Mouse (Mus musculus) embryonic stem cell, embryonic (primary cell): ENCODE results near the gene Ppp1r16b.

ENCODE experiments used
- CTCF ChIA-PET, 4 experiments: fragments of 300-600 bp in 2 of 4; fragments of 350-600 bp in 2 of 4; sonication (Branson Sonifier 250); formaldehyde crosslinking; loops; one replicate each; lab custom pipeline; 2022; ENCODE audit warnings: inconsistent platforms in 2 of 4; lab: Charles Lee
- POLR2A ChIA-PET, 4 experiments: fragments of 300-600 bp in 2 of 4; fragments of 350-600 bp in 2 of 4; sonication (Branson Sonifier 250); formaldehyde crosslinking; loops; one replicate each; lab custom pipeline; 2022; ENCODE audit warnings: antibody characterized with exemption in 4 of 4, inconsistent platforms in 1 of 4; lab: Charles Lee

Gene Ppp1r16b

DNA sequence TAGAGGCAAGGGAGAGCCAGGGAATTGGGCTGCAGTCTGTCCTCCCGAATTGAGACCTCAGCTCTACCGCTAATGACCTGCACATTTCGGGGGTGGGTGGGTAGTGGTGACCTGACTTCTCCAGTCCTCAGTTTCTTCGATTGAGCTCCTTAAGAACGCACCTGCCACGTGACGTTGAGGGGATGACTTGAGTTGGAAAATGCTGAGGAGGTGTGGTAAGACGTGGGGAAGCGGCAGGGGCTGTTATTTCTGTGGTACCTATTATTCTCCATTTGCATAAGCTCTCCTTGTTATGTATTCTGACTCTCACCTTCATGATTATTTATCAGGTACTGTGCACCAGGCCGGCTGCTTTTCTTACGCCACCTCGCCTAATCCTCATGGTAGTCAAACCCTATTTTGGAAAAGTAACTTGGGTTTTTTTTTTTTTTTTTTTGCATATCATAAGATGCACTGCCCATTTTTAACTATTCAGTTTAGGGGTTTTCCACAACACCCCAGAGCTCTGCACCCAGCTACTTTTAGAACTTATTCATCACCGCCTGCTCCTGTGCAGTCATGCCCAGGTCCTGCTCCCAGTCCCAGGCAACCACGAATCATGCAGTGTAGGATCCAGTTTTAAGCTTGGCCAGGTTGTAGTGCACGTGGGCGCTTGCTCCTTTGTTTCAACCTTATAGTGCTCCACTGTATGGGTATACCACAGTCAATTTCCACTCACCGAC, 35.5 kb downstream of the Ppp1r16b start:
- ChIA-PET CTCF (interaction anchor here in 2 of 4 experiments (0.6 to 0.7 kb wide), 2 partner anchors 15 to 150 kb away, joined by 3 to 10 read pairs; no protein-coding TSS in a partner anchor), POLR2A (interaction anchor here in 1 of 4 experiments (0.6 to 1.1 kb wide), 8 partner anchors 11 to 298 kb away, joined by 3 to 8 read pairs (median 3); no protein-coding TSS in a partner anchor)

DNA sequence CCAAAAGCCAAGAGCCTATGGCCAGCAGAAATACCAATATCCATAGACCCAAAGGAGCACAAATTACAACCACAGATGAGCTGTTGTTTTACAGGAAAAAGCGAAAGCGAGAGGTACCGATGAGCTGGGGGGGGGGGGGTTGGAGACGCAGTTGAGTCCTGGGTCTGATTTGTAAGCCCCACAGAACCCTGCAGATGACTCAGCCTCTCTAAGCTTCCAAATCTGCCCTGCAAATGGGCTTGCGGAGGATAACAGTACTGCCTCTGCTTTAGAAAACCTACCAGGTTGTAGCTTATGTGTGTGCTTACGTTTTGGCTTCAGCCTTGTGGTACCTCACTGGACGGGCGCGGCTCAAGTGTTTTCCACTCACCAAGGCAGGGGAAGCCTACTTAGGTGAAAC, 36.3 kb downstream of the Ppp1r16b start:
- CTCF ChIA-PET, result interaction anchor here in 2 of 4 experiments (0.6 kb wide), 2 partner anchors 16 to 75 kb away, joined by 3 read pairs; no protein-coding TSS in a partner anchor
- POLR2A ChIA-PET, result interaction anchor here in 1 of 4 experiments (0.6 to 0.7 kb wide), 4 partner anchors 65 to 233 kb away, joined by 3 read pairs; no protein-coding TSS in a partner anchor

DNA sequence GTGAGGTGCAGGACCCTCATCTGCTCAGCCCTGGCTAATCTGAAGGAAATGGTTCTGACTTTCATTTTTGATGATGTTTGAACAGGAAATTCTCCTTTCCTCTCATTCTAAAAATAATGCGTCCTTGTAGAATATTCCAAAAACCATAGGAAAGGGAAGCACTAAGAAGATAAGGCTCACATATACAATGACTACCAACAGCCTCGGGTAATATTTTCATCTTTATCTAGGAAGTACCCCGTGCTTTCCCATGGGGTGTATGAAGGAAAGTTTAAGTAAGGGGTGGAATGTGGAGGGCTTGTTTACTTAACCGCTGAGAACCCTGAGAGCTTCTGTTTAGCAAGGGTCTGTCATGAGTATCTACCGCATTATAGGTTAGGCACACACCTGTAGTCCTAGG, 37.0 kb downstream of the Ppp1r16b start:
- ChIA-PET POLR2A (no interaction called here), CTCF (interaction anchor here in 1 of 4 experiments (0.6 kb wide), 1 partner anchor 75 kb away, joined by 3 read pairs; no protein-coding TSS in a partner anchor)

DNA sequence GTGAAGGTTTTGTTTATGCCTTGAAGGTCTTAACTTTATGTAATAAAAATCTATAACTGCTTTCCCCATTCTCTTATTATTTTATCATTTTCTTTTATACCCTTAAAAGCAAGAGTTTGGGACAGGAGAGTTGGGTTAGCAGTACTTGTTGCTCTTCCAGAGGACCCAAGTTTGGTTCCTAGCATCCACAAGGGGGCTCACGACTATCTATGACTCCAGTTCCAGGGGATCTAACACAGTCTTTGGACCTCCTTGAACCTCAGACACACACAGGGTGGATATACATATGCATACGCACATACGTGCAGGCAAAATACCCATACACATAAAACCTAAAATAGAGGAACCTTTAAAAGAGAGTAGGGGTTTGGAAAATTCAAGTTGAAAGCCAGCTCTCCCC, 39.5 kb downstream of the Ppp1r16b start:
- POLR2A ChIA-PET, result no interaction called here

DNA sequence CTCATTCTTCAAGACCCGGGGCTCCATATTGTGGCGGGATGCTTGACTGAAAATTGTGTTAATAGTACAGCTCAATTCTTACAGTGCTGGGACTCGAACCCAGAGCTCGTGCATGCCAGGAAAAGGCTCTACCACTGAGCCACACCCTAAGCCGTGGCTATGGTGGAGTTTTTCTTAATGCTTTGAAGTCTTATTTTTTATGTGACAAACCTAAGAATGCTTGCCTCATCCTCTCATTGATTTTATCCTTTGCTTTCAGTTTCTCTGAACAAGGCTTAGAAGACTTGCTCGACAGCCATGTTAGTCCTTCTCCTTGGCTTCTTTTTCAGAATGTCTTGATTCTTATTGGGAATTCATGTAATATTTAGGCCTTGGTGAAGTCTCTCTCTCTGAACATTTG, 40.3 kb downstream of the Ppp1r16b start:
- CTCF ChIA-PET, result interaction anchor here in 2 of 4 experiments (1.0 to 1.5 kb wide), 3 partner anchors 31 to 158 kb away, joined by 4 to 5 read pairs (median 4); no protein-coding TSS in a partner anchor

More for the DNA sequence above, 39.5 kb downstream of the Ppp1r16b start:
- CTCF ChIA-PET, result interaction anchor here in 3 of 4 experiments (0.5 to 1.5 kb wide), 4 partner anchors 30 to 159 kb away, joined by 3 to 5 read pairs (median 4); no protein-coding TSS in a partner anchor

DNA sequence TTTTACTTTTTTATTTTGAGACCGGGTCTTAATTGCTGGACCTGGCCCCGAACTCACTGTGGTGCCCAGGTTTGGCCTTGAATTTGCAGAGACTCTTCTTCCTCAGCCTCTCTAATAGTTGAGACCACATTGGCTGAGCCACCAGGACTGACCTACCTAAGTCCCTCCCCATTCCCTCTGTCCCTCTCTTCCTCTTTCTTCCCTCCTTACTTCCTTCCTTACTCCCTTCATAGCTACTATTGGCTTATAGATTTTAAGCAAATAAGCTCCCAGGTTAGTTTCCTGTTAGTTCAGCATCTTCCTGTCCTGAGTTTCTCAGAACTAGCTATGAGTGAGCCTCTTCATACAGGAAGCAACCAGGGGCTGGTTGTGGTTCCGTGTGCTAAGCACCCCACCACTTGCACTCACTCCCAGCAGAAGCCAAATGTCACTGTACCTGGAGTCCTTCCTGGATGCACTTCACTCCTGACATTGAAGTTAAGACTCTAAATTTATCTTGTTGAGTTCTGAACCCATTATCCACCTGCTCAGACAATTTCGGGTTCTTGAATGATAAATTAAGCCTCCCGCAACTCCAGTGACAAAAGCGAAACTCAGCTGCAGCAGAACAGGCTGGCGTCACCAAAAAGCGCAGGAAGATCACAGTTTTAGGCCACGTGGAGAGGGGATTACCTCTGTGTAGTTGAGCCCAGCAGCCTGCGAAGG, 41.7 kb downstream of the Ppp1r16b start:
- POLR2A ChIA-PET, result interaction anchor here in 2 of 4 experiments (0.9 to 1.4 kb wide), 2 partner anchors 12 to 176 kb away, joined by 3 read pairs; no protein-coding TSS in a partner anchor
- CTCF ChIA-PET, result interaction anchor here in 2 of 4 experiments (0.6 to 1.3 kb wide), 5 partner anchors 20 to 285 kb away, joined by 3 to 10 read pairs (median 4); no protein-coding TSS in a partner anchor

More for the DNA sequence above, 40.3 kb downstream of the Ppp1r16b start:
- POLR2A ChIA-PET, result no interaction called here

DNA sequence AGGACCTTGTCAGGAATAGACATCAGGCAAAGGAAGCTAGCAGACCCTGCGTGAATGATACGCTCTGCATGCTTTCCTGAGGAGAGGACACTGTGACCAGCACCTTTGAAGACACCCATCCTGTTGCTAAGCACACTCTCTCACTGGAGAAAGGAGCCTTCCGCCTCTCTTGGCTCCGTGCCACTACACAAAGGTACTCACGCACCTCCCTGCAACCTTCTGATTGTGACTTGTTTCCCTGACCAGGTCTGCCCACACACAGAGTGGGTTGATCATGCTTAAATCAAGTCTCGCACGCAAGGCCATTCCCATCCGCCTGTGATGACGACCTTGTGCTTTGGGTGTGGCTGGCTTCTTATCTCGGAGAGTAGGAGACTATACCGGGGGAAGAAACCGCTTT, 42.9 kb downstream of the Ppp1r16b start:
- ChIA-PET CTCF (interaction anchor here in 1 of 4 experiments (1.2 to 1.3 kb wide), 2 partner anchors 18 to 156 kb away, joined by 3 to 4 read pairs; no protein-coding TSS in a partner anchor), POLR2A (interaction anchor here in 1 of 4 experiments (1.4 kb wide), 1 partner anchor 14 kb away, joined by 3 read pairs; no protein-coding TSS in a partner anchor)

DNA sequence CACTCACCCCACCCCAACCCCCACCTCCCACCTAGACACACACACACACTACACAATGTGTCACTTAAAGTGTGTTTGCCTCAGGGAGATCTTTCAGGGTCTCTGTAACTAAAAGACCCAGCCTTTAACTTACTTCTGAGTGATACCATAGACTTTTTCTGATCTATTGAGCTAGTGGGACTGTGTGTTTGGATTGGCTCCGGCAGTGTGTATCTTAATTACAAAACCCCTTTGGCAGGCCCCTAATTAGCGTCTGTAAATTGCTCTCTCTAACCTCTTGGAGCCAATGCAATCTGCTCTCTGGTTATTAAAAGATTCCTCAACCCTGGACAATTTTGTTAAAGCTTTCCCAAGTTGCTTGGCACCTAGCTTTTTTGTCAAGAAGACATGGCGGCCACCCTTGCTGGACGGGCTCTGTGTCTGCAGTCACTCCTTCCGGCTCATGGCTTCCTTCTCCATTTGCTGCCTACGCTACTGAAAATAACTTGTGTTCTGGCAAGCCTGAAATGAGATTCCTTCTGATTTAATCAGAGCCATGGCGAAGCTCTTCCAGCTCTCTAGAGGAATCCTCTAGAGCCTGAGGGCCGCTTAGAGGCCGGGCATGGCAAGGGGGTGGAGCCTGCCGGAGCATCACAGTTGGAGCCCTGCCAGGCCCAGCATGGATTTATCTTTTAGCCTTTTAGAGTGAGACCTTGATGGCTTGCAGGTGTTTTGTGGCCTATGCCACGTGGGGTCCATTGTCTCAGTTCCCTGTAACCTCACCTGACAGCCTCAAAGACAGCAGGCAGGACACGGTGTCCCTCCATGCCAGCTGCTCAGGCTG, 46.9 kb downstream of the Ppp1r16b start:
- ChIA-PET POLR2A (interaction anchor here in 3 of 4 experiments (0.5 to 1.2 kb wide), 7 partner anchors 8 to 558 kb away, joined by 3 read pairs; no protein-coding TSS in a partner anchor), CTCF (interaction anchor here in 3 of 4 experiments (0.6 to 1.4 kb wide), 7 partner anchors 14 to 156 kb away, joined by 3 to 6 read pairs (median 3); no protein-coding TSS in a partner anchor)

DNA sequence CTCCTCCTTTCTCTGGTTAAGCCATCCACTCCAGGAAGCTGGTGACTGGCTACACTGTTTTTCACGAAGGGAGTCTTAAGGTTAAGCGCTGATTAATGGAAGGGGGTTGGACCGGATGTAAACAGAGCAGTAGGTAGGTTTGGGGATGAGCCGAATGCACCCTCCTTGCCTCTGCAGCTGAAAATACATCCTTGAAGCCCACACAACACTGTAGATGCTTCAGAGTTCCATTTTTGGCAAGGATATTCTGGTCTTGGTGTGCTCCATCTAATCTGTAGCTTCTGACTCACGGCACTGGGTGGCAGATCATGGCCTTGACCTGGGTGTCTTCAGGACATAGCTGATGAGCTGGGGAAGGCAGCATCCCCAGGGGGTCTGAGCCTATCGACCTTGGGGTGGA, 49.6 kb downstream of the Ppp1r16b start:
- POLR2A ChIA-PET, result interaction anchor here in 3 of 4 experiments (0.6 to 1.5 kb wide), 5 partner anchors 11 to 976 kb away, joined by 3 to 7 read pairs (median 4); no protein-coding TSS in a partner anchor
- CTCF ChIA-PET, result interaction anchor here in 2 of 4 experiments (0.6 to 1.0 kb wide), 2 partner anchors 24 to 333 kb away, joined by 3 read pairs; no protein-coding TSS in a partner anchor

DNA sequence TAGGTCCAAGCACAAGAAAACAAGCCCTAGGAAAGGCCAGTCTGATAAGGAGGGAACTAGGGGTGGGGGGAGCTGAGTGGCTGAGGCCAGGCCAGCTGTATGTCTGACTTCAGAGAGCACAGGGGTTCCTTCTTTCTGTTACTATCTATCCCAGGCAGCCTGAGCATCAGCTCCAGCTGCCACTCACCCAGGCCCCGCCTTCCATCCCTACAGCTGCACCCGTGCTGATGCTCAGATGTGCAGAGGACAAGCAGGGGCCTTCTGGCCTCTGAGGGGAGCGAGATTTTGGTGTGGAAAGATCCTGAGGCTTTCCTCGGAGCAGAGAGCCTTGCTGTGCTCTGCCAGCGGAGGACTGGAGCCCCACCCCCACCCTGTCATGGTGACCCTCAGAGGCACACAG, 50.9 kb downstream of the Ppp1r16b start:
- CTCF ChIA-PET, result interaction anchor here in 2 of 4 experiments (0.6 kb wide), 2 partner anchors 26 to 340 kb away, joined by 3 to 4 read pairs; partner anchors contain the start of gene Snhg11 (in 1 of the 2)
- POLR2A ChIA-PET, result no interaction called here

DNA sequence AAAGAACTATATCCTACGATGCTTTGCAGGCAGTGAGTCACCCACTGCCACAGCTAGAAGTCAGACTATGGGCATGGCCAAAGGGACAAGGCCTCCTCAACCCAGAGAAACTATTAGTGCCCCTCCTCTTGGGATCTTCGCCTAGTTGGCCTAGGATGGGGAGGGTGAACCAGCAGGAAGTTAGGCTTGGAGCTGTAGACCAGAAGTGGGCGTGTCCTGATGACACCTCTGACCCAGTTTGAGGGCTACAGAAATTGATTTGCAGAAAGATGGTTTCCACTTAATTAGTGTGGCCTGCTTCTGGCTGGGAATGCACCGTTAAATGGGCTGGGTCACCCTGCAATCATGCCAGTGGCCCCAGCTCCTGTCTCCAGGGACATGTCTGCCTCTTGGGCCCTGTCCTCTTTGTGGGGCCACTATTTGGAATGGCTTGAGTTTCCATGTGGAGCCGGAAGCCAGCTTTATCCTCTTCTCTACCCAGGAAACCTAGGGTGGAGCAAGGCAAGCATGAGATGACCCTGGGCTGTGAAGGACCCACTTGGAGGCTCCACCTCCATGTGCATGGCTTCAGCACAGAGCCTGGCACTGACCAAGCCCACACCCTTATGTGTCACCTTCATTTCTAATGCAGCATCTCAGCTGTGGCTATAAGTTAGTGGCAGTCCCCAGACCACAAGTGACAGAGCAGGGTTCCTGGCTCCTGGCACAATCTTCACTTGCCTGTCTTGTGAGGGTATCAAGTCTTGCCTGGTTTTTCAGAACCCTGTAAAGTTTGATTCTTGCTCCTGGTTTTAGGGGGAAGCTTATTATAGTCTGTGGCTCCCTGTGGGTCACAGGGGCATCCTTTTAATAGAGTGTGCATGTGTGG, 52.6 kb downstream of the Ppp1r16b start:
- ChIA-PET CTCF (no interaction called here), POLR2A (interaction anchor here in 1 of 4 experiments (1.3 kb wide), 1 partner anchor 10 kb away, joined by 3 read pairs; no protein-coding TSS in a partner anchor)

DNA sequence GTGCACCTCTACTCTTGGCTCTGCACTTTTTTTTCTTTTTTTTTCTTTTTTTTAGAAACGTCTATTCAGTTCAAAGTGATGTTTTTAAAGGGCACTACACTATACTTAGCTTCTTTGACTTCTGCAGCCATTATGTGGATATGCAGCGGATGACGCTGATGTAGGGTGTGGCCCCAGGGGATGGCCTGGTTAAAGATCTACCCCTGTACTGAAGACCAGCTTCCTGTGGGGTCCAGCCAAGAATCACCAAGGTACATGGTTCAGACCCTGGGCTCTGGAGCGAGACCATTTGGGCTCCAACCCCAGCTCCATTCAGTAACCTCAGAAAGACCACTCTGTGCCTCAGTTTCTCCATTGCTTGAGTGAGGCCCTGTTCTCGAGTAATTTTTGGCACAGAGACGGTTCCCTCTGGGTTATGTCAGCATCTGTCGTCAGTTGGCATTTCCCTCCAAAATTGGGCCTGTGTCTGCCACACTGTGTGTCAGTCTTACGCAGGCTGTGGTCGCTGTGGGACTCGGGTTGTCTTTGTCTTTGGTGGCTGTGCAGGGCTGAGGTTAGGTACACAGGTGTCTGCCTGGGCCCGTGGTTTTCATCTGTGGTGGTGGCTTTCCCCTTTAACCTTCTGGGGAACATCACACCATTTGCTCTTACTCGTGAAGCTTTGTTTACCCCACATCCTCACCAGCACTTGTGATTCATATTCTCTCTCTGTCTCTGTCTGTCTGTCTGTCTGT, 53.8 kb downstream of the Ppp1r16b start:
- POLR2A ChIA-PET, result no interaction called here
- CTCF ChIA-PET, result no interaction called here

DNA sequence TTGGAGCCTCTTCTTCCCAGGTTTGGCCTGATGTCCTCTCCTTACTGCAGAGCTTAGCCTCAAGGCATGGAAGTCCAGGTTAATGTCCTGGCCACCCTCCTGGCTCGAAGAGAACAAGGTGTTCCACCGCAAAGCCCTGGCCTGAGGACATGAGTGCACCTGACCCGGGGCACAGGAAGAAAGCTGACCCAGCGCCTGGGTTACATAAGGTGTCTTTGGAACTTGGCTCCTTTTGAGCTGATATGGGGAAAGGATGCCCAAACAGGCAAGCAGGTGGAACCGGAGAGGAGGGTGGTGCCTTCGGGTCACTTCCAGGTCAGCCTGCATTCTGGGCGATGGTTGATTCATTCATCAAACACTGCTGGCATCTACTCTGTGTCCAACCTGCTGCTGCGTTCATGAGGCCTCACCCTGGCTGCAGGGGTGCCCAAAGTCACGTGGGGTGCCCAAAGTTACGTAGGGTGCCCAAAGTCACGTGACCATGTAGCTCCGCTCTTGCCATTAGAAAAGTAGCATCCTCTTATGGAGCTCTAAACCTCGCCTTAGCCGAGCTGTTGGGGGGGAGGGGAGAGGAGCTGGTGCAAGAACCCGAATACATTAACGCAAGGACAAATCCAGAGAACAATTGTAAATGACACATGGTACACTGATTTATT, 55.6 kb downstream of the Ppp1r16b start:
- POLR2A ChIA-PET, result interaction anchor here in 2 of 4 experiments (0.6 to 1.1 kb wide), 3 partner anchors 9 to 21 kb away, joined by 3 to 8 read pairs (median 3); no protein-coding TSS in a partner anchor
- CTCF ChIA-PET, result interaction anchor here in 2 of 4 experiments (0.5 to 0.7 kb wide), 3 partner anchors 21 to 1881 kb away, joined by 3 to 4 read pairs (median 3); no protein-coding TSS in a partner anchor

DNA sequence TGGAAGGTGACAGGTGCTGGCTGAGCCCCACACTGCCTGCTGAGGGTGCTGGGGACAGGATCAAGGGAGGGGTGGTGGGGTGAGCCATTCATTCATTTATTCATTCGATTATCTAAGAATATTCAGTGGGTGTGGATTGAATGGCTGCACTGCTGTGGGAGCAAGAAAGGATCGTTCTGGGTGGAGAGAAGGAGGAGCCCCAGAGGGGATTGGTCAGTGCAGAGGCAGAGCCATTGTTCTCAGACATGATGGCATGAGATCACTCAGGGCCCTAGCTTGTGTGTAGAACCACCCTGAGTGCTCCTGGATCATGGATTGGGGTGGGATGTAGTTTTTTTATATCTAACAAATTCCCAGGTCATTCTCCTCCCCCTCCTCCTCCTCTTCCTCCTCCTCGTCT, 56.3 kb downstream of the Ppp1r16b start:
- CTCF ChIA-PET, result interaction anchor here in 1 of 4 experiments (0.7 kb wide), 2 partner anchors 18 to 142 kb away, joined by 4 read pairs; no protein-coding TSS in a partner anchor
- POLR2A ChIA-PET, result no interaction called here

DNA sequence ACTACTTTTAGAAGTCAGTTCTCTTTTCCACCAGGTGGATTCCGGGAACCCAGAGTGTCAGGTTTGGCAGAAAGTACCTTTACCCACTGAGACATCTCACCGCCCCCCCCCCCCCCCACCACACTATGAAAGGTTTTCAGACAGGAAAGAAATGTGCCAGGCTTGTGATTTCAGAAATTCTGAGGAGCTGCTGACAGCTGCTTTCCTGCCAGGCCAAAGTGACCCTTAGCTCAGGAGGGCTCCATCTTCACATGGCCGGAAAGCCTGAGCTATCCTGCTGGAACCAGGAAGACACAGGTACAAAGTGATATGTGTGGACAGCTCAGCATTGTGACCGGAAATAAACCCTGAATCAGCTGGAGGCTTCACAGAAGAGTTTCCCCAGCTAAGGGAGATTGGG, 56.9 kb downstream of the Ppp1r16b start:
- ChIA-PET CTCF (interaction anchor here in 3 of 4 experiments (0.5 to 2.3 kb wide), 4 partner anchors 13 to 174 kb away, joined by 3 to 9 read pairs (median 6); no protein-coding TSS in a partner anchor), POLR2A (interaction anchor here in 1 of 4 experiments (0.6 kb wide), 1 partner anchor 113 kb away, joined by 4 read pairs; no protein-coding TSS in a partner anchor)
